Mouse (Mus musculus) lung, postnatal 0 days (tissue): ENCODE measurements at regions not wholly inside any gene's neighbourhood (a gene's known extent, or its start where the extent isn't known, plus 50 kb on each side); places are given as distances from the start of the nearest gene placed in this dataset.

Source experiments
- CTCF ChIP-seq: IDR thresholded peaks from 2 replicates; pipeline ENCODE4 v1.5.1; 2016; ENCODE audit warnings: antibody characterized with exemption, mild to moderate bottlenecking
- EP300 ChIP-seq: IDR thresholded peaks from 2 replicates; pipeline ENCODE4 v1.6.1; 2016; ENCODE audit warnings: antibody characterized with exemption, mild to moderate bottlenecking, control low read depth

DNA sequence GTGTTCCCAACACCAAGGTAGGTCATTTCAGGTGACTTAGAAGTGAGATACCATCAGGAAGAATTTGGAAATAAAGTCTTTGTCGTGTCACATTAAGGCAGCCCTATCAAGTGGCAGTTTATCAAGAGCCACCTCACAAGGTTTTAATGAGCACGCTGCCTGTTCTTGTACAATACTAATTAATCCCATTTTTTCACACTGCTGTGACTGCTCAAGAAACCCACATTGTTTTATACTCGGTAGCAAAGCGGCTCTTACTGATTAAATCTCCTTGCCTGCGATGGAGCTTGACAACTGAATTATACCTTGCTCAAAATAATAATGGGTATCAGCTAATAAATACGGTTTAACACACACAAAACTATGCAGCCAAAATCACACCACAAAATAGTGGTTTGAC, 175.2 kb downstream of the Gm11011 start:
- TF ChIP-seq CTCF (no peak), EP300 (no peak)
